Mouse (Mus musculus) heart, adult 2 months (tissue): ENCODE data around the gene Gprin3.

Experiments
- CTCF ChIP-seq: fragments of 200-600 bp; IDR thresholded peaks from 2 replicates; pipeline ENCODE4 v1.8.1; 2022; ENCODE audit warnings: antibody characterized with exemption, mild to moderate bottlenecking, moderate library complexity
- EP300 ChIP-seq: fragments of 200-500 bp; IDR thresholded peaks from 2 replicates; pipeline ENCODE4 v1.6.1; 2011; ENCODE audit warnings: low read depth, low read length, control low read depth; ENCODE audit not compliant: insufficient read depth
- POLR2A ChIP-seq: fragments of 200-500 bp; IDR thresholded peaks from 2 replicates; pipeline ENCODE4 v1.6.1; 2011; ENCODE audit warnings: mild to moderate bottlenecking, low read depth, low read length, control low read depth; ENCODE audit not compliant: insufficient read depth

GRCm38 (mm10) chr6:59341146-59341545, 84.9 kb downstream of the Gprin3 start:
- no peak for TF ChIP-seq POLR2A
- TF ChIP-seq CTCF: no peak
- no peak for TF ChIP-seq EP300
